Mouse (Mus musculus): Measurements from ENCODE around the gene Olfr477.
"Not testable (repeated sequence)": the region's sequence is repeated elsewhere in the genome, so short reads cannot be mapped to it uniquely, and the experiment has no call there.

The Olfr477 gene

GRCm38 (mm10) chr7:107986393-107986792 is at the start of gene Olfr477:
Olfr477 (plus strand) TSS chr7:107986693.
- DNase-seq (ENCODE audit: low read depth), result no peak

DNA sequence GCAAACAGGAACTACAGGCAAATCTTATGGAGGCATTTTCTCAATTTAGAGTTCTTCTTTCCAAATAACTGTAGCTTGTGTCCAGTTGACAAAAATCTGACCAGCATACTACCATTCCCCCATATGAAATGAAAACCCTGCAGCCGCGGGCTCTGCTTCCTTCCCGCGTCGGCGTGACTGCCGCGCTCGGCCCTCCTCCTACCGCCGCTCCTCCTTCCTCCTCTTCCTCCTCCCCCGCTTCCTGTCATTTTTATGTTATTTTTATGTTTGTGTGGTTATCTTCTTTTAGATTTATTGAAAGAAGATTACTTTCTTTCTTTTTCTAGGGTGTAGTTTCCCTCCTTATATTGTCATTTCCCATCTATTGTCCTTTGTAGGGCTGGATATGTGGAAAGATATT is 34.0 kb upstream of the Olfr477 start:
- DNase-seq (ENCODE audit: low read depth), result not testable (repeated sequence)

GRCm38 (mm10) chr7:107954343-107954742 is 32.1 kb upstream of the Olfr477 start, which contains the start of gene Olfr474:
Olfr474 (plus strand) TSS chr7:107954643.
- no peak for DNase-seq (ENCODE audit: low read depth)

DNA sequence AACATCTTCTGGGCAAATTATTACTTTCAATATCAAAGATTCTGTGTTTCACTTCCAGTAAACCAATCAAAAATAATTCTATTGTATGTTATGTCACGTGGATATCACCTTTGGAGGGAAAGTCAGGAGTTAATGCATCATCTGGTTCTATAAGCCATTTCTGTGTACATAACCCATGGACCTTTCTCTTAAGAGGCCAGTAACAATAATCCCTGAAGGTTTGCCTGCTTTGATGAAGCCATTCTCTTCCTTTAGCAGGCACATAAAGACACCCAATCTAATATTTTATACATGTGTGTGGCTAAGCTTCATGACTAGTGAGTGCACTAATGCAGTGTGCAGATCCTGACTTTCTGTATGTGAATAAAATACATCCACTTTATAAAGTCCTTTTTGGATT is 22.0 kb upstream of the Olfr477 start, which contains the start of gene Olfr476:
Olfr476 (plus strand) TSS at position 301 of the 400 bp plus-strand sequence.
- no peak for DNase-seq (ENCODE audit: low read depth)

GRCm38 (mm10) chr7:108014256-108014655 is 27.8 kb downstream of the Olfr477 start:
- not testable (repeated sequence) for DNase-seq (ENCODE audit: low read depth)

GRCm38 (mm10) chr7:108033889-108034288 is 47.4 kb downstream of the Olfr477 start, which contains the start of gene Olfr478:
Olfr478 (minus strand) TSS chr7:108033989.
- no peak for DNase-seq (ENCODE audit: low read depth)

Measured in induced T-regulatory cell, adult 2 months (primary cell).